Mouse (Mus musculus) myocyte (in vitro differentiated cells): ENCODE measurements around the gene Grtp1. TPM values are rescaled to one million over a fixed set of nuclear protein-coding genes. Genes with fewer than 3 reads are reported as not detected.
A peak's percentile ranks its signal among the peaks of the same experiment; 100 is the strongest.

Experiments
- H3K27me3 ChIP-seq: one replicate; pipeline ENCODE4 v1.6.1; 2011; ENCODE audit not compliant: control insufficient read depth, insufficient read depth, insufficient read length
- H3K36me3 ChIP-seq: one replicate; pipeline ENCODE4 v1.6.1; 2011; ENCODE audit not compliant: control insufficient read depth, insufficient read depth
- H3K4me2 ChIP-seq: one replicate; pipeline ENCODE4 v1.6.1; 2011; ENCODE audit warnings: low read depth, control low read depth
- H3K4me3 ChIP-seq: one replicate; pipeline ENCODE4 v1.5.1; 2011; ENCODE audit warnings: mild to moderate bottlenecking, control low read depth, moderate library complexity
- H3K79me2 ChIP-seq: one replicate; pipeline ENCODE4 v1.6.1; 2011; ENCODE audit not compliant: control insufficient read depth, insufficient read depth
- H3ac ChIP-seq: one replicate; pipeline ENCODE4 v1.6.1; 2011; ENCODE audit not compliant: control insufficient read depth, insufficient read length
- CEBPB ChIP-seq: IDR thresholded peaks from 2 replicates; pipeline ENCODE4 v1.6.1; 2011; ENCODE audit warnings: mild to moderate bottlenecking, moderate library complexity; ENCODE audit not compliant: poor library complexity, insufficient read depth, severe bottlenecking
- E2F4 ChIP-seq: IDR thresholded peaks from one replicate; pipeline ENCODE4 v1.6.1; 2011; ENCODE audit warnings: mild to moderate bottlenecking, control low read depth, moderate library complexity; ENCODE audit not compliant: insufficient read depth
- MAX ChIP-seq: IDR thresholded peaks from one replicate; pipeline ENCODE4 v1.6.1; 2011; ENCODE audit warnings: low read depth, mild to moderate bottlenecking, control low read depth
- MYOD1 ChIP-seq, 3 experiments: IDR thresholded peaks; one replicate each; pipeline ENCODE4 v1.6.1; 2011; ENCODE audit warnings: control low read depth in 2 of 3, low read depth in 2 of 3, mild to moderate bottlenecking in 2 of 3, moderate library complexity in 1 of 3; ENCODE audit not compliant: insufficient read length in 2 of 3, control insufficient read depth in 1 of 3
- MYOG ChIP-seq, 3 experiments: IDR thresholded peaks; one replicate each; pipeline ENCODE4 v1.6.1; 2011; ENCODE audit warnings: control low read depth in 2 of 3, low read depth in 2 of 3, mild to moderate bottlenecking in 2 of 3; ENCODE audit not compliant: insufficient read length in 2 of 3, control insufficient read depth in 1 of 3, insufficient read depth in 1 of 3
- POLR2A ChIP-seq: IDR thresholded peaks from one replicate; pipeline ENCODE4 v1.6.1; 2011; ENCODE audit warnings: low read depth, mild to moderate bottlenecking, control low read depth, moderate library complexity; ENCODE audit not compliant: insufficient read length
- POLR2AphosphoS2 ChIP-seq: IDR thresholded peaks from one replicate; pipeline ENCODE4 v1.6.1; 2011; ENCODE audit warnings: low read depth, control low read depth; ENCODE audit not compliant: insufficient read length
- REST ChIP-seq: IDR thresholded peaks from one replicate; pipeline ENCODE4 v1.6.1; 2011; ENCODE audit warnings: mild to moderate bottlenecking, control low read depth, moderate library complexity; ENCODE audit not compliant: insufficient read depth, insufficient read length
- SRF ChIP-seq: IDR thresholded peaks from one replicate; pipeline ENCODE4 v1.6.1; 2011; ENCODE audit warnings: low read depth; ENCODE audit not compliant: control insufficient read depth, insufficient read length
- TCF12 ChIP-seq: IDR thresholded peaks from one replicate; pipeline ENCODE4 v1.6.1; 2011; ENCODE audit warnings: mild to moderate bottlenecking, control low read depth; ENCODE audit not compliant: poor library complexity, insufficient read depth, severe bottlenecking
- TCF3 ChIP-seq: IDR thresholded peaks from one replicate; pipeline ENCODE4 v1.6.1; 2011; ENCODE audit warnings: low read depth, control low read depth; ENCODE audit not compliant: insufficient read length
- USF1 ChIP-seq: IDR thresholded peaks from one replicate; pipeline ENCODE4 v1.6.1; 2011; ENCODE audit warnings: low read depth, mild to moderate bottlenecking, control low read depth, moderate library complexity
- polyA plus RNA-seq: library from polyadenylated mRNA; unstranded; fragments of >200 nt; fragmentation: generic; extraction: Trizol; gene quantifications from one replicate; pipeline ENCODE4 v1.2.1, GENCODE M21; 2012; ENCODE audit warnings: missing spikeins

The Grtp1 gene
- polyA plus RNA-seq, 1 experiment = 34.4 TPM

- Histone ChIP-seq H3K4me2 (no peak overlapping the region), H3K4me3 (no peak overlapping the region), H3ac (no peak overlapping the region), H3K27me3 (no peaks in the 10 kb centered on the region), H3K79me2 (peaks cover 25% of the 10 kb centered on the region), H3K36me3 (peaks cover 79% of the 10 kb centered on the region)
- TF ChIP-seq E2F4 (no peak), POLR2A (no peak), MAX (no peak), CEBPB (no peak), MYOG (IDR thresholded peaks at IDR 0.05; ENCODE audit: control insufficient read depth in 1 of 3, insufficient read depth in 1 of 3, insufficient read length in 2 of 3, low read depth in 2 of 3) (no peak), TCF12 (no peak), POLR2AphosphoS2 (no peak), REST (no peak), SRF (no peak), TCF3 (no peak)
Observed at GRCm38 (mm10) chr8:13170510-13170909, 29.9 kb downstream of the Grtp1 start.

GRCm38 (mm10) chr8:13164361-13164760 lies 36.1 kb downstream of the Grtp1 start:
- peaks cover 34% of the 10 kb centered on the region for H3K36me3 ChIP-seq
- H3K79me2 ChIP-seq = peaks cover 81% of the 10 kb centered on the region
- no peak overlapping the region for H3K4me3 ChIP-seq

GRCm38 (mm10) chr8:13163563-13163962 lies 36.9 kb downstream of the Grtp1 start:
- no peak for TF ChIP-seq E2F4
- TF ChIP-seq POLR2A = no peak
- no peak for TF ChIP-seq USF1
- no peak for TF ChIP-seq MYOG (IDR thresholded peaks at IDR 0.05; ENCODE audit: control insufficient read depth in 1 of 3, insufficient read depth in 1 of 3, insufficient read length in 2 of 3, low read depth in 2 of 3)
- no peak for TF ChIP-seq POLR2AphosphoS2
- TF ChIP-seq MAX = no peak
- Histone ChIP-seq H3ac (no peak overlapping the region), H3K79me2 (peaks cover 83% of the 10 kb centered on the region), H3K27me3 (no peaks in the 10 kb centered on the region), H3K4me2 (no peak overlapping the region), H3K36me3 (peaks cover 26% of the 10 kb centered on the region), H3K4me3 (no peak overlapping the region)

More at GRCm38 (mm10) chr8:13164361-13164760, 36.1 kb downstream of the Grtp1 start:
- Histone ChIP-seq H3K4me2 (no peak overlapping the region), H3K27me3 (no peaks in the 10 kb centered on the region), H3ac (no peak overlapping the region)
- TF ChIP-seq TCF3 (no peak), REST (no peak)

DNA sequence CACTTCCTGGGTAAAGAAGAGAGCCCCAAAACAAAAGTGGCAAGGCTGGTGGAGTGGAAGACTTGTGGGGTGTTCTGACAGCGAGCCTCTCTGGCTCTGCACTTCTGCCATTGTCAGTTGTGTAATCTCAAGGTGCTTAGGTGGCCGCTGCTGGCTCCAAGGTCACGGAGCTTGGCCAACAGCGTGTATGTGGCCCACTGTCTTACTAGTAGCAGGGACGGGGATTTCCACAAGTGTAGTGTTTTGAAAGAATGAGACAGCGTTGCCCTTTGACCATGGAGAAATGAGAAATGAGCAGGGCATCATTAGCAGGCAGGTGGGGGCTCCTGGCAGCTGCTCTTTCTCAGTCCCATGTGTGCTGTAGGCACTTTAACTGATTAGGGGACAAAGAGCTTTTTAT lies 38.3 kb downstream of the Grtp1 start:
- no peaks in the 10 kb centered on the region for H3K27me3 ChIP-seq
- peaks cover 18% of the 10 kb centered on the region for H3K36me3 ChIP-seq
- no peak for TF ChIP-seq POLR2AphosphoS2
- TF ChIP-seq MAX = no peak
- no peak for TF ChIP-seq E2F4
- no peak for TF ChIP-seq TCF12
- TF ChIP-seq USF1 = no peak
- no peak for TF ChIP-seq SRF
- no peak for TF ChIP-seq REST
- TF ChIP-seq POLR2A = no peak
- no peak for TF ChIP-seq CEBPB
- TF ChIP-seq MYOG (IDR thresholded peaks at IDR 0.05; ENCODE audit: control insufficient read depth in 1 of 3, insufficient read depth in 1 of 3, insufficient read length in 2 of 3, low read depth in 2 of 3) = no peak
- no peak for TF ChIP-seq MYOD1 (IDR thresholded peaks at IDR 0.05; ENCODE audit: control insufficient read depth in 1 of 3, insufficient read length in 2 of 3, low read depth in 2 of 3)
- TF ChIP-seq TCF3 = no peak
- no peak overlapping the region for H3ac ChIP-seq
- H3K4me3 ChIP-seq = peak overlapping the region; percentile 81
- peaks cover 79% of the 10 kb centered on the region for H3K79me2 ChIP-seq
- peak overlapping the region; percentile 47 for H3K4me2 ChIP-seq

GRCm38 (mm10) chr8:13160691-13161090 lies 39.7 kb downstream of the Grtp1 start:
- H3ac ChIP-seq = no peak overlapping the region
- peaks cover 7% of the 10 kb centered on the region for H3K36me3 ChIP-seq
- H3K4me2 ChIP-seq = peak overlapping the region; percentile 95
- H3K79me2 ChIP-seq = peaks cover 67% of the 10 kb centered on the region
- TF ChIP-seq TCF3 (no peak), CEBPB (no peak), E2F4 (no peak), SRF (no peak), MYOG (IDR thresholded peaks at IDR 0.05; ENCODE audit: control insufficient read depth in 1 of 3, insufficient read depth in 1 of 3, insufficient read length in 2 of 3, low read depth in 2 of 3) (no peak), POLR2A (no peak), TCF12 (no peak), REST (no peak), USF1 (no peak), POLR2AphosphoS2 (no peak), MYOD1 (IDR thresholded peaks at IDR 0.05; ENCODE audit: control insufficient read depth in 1 of 3, insufficient read length in 2 of 3, low read depth in 2 of 3) (no peak), MAX (no peak)
- H3K27me3 ChIP-seq = no peaks in the 10 kb centered on the region
- H3K4me3 ChIP-seq = peak overlapping the region; percentile 81
